Mouse (Mus musculus) right cerebral cortex, postnatal 36 days (tissue): ENCODE data around the gene Tomm6.
"Not testable (repeated sequence)": the region's sequence is repeated elsewhere in the genome, so short reads cannot be mapped to it uniquely, and the experiment has no call there.

Source experiments
- DNase-seq, 2 experiments: peaks; one replicate each; pipeline ENCODE4 v3.0.0; 2022; ENCODE audit warnings: low spot score in 2 of 2, mixed read lengths in 1 of 2

The Tomm6 gene

DNA sequence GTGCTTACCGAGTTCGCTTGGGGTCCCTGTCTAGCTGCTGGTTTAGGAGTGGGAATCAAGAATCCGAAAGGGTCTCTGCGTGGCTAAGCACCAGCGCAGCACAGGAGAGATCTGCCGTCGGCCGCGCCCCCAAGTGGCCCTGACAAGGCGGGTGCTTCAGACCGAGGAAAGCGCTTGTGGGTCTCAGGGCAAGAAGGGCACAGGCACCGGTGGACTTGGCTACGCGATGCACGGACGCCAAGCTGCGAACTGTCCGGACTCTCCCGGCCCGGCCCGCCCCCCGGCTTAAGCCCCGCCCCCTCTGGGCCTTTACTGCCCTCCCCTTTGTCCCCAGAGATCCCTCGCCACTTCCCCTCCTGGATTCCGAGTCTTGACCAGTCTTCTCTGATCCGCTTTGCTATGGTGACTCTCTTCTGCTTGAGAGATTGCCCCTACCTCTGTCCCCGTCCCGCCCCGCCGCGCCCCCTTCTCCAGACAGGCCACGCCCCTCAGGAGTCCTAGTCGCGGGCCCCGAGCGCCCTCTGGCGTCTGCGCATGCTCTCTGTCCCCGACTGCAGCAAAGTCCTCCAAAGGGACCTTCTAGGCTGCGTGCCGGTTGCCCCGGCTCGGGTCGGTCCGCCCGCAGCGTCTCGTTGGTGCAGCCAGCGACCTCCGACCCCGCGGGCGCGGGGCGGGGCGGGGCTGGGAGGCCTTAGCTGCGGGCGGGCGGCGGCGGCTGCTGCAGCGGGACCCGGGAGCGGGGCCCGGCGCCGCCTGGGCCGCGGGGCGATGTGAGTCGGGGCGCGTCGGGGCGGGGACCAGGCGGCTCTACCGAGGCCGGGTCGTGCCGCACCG, 6.5 kb upstream of the Tomm6 start, which contains the start of gene Prickle4:
Gene Prickle4, minus strand, starts transcription at position 234 of the 834 bp plus-strand sequence.
- DNase-seq: peak; percentile 89 to 93

DNA sequence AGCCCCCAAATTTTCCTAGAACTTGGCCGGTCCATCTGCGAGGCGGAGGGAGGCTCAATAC, 6.1 kb upstream of the Tomm6 start, which contains the start of gene Gm21981:
Gene Gm21981, minus strand, starts transcription at position 14 of the 61 bp plus-strand sequence.
- no peak for DNase-seq

GRCm38 (mm10) chr17:47693671-47694441, 5.7 kb upstream of the Tomm6 start:
- no peak for DNase-seq

DNA sequence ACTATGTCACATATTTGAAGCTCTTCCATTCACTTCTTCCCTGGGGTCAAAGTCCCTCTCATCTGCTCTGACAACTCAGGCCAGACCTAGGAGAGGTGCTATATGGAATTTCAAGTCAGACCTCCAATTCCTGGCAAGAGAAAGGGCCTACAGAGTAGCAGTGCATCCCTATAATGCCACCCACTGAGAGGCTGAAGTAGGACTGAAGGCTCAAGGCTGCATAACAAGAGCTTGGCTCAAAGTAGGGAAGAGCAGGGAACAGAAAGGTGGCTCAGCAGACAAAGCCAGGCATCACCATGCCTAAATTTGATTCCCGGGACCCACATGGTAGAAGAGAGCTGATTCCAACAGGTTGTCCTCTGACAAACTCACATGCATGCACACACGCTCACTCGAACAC, 3.5 kb upstream of the Tomm6 start:
- DNase-seq: no peak

- no peak for DNase-seq
These were observed 1.7 kb upstream of the Tomm6 start for GRCm38 (mm10) chr17:47689894-47690293.

- peak; percentile 68 to 75 for DNase-seq
These were observed 706 bp upstream of the Tomm6 start, which contains the start of gene Frs3 for GRCm38 (mm10) chr17:47688608-47689575. Gene Frs3, plus strand, starts transcription at chr17:47689030.

GRCm38 (mm10) chr17:47687409-47688343, 510 bp downstream of the Tomm6 start:
- DNase-seq: peak; percentile 96 to 97

DNA sequence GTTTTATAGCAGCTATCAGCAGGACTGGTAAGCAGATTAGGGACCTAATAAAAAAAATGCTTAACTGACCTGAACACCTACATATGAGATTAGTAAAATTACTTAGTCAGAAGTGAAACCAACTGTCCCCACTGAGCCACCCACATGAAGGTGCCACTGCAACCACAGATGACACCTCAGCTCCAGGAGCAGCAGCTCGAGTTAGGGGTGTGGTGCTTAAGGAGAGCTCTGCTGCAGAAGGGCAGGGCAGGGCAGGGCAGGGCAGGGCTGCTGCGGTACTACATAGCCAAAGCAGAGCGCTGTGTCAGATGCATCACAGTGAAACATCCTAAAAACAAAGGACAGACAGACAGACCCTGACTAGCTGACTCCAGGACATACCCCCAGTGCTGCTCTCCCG, 5.3 kb downstream of the Tomm6 start:
- no peak for DNase-seq

DNA sequence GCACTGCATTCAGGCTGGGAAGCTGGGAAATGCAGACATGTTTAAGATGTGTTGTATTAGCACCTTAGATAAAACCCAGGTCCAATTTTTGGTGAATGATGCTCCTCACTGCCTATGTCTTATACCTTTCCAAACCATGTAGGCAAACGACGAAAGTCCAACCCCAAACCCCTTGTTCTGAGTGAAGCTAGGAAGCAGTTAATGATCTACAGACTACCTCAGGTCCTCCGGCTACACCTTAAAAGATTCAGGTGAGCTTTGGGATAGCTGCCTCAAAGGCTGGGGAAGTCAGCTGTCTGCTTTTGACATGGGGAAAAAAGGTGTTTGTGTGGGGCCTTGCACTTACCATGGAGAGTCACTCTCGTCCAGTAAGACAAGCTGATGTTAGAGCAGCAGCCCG, 9.5 kb downstream of the Tomm6 start:
- DNase-seq: no peak

DNA sequence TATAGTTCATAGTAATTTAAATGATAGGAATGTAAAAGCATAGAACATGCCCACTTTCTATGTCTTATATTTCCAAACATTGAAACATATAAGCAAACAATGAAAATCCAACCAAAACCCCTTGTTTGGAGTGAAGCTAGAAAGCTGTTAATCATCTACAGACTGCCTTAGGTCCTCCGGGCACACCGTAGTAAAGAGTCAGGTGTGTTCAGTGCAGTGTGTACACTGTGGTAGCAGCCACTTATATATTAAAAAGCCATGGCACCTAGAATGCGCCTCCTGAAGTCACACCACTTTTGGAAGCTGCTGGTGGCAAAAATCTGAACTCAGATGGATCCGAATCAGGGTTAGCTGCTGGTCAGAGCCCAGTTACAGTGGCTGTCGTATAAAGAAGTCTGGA, 9.9 kb downstream of the Tomm6 start:
- no peak for DNase-seq

DNA sequence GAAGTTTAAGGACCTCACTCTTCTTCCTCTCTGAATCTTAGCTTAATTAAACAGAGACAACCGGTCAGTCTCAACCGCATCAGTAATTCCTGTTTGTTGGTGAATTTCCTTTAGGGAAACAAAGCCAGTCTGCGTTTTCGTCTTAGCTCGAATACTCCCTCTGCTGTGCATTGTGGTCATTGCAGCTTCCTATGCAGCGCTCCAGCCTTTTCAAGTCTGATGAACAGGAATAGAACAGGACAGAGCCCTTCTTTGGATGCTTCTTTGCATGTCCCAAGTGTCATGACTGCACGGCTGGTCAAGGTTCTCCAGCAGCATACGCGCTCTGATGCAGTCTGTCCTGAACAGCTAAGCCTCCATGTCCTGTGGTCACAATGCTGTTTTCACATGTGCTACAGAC, 11.6 kb downstream of the Tomm6 start:
- peak in 1 of 2 experiments; percentile 53 for DNase-seq

DNA sequence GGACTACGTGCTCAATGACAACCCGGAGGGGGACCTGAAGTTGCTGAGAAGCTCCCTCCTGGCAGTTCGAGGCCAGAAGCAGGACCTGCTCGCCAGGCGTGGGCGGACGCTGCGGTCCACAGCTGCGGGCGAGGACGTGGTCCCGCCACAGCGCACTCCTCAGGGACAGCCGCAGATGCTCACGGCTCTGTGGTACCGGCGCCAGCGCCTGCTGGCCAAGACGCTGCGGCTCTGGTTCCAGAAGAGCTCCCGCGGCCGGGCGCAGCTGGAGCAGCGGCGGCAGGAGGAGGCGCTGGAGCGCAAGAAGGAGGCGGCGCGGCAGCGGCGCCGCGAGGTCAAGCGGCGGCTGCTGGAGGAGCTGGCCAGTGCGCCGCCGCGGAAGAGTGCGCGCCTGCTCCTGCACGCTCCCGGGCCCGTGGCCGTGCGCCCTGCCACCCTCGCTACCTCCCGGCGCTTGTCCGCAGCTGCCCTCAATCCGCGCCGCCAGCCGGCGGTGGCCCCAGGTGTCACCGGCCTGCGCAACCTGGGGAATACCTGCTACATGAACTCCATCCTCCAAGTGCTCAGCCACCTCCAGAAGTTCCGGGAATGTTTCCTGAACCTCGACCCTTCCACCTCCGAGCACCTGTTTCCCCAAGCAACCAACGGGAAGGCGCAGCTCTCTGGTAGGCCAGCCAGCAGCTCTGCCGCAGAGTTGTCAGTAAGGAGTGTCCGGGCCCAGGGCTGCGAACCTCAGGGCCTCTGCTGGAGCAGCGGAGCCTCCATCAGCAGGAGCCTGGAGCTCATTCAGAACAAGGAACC, 15.7 kb downstream of the Tomm6 start:
- DNase-seq: no peak

- DNase-seq: peak in 1 of 2 experiments; percentile 52
These were observed 16.2 kb downstream of the Tomm6 start for GRCm38 (mm10) chr17:47671988-47672310.

- no peak for DNase-seq
These were observed 19.0 kb downstream of the Tomm6 start for GRCm38 (mm10) chr17:47669166-47669565.

DNA sequence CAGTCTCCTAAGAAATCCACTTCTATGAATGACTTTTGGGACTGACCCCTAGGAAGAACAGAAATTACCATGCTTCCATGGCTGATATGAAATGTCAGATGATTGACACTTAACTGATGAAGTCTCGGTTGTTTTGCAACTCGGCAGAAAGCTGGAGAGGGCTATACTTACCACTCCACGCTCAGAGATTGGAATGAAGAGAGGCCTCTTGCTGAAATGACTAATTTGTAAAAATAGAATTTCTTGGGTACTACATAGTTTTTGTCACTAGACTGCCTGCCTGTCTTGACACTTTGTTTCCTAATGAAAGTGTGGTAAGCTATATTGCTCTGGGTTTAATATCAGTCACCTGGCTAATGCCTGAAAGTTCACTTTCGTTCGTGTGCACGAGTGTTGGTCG, 23.7 kb downstream of the Tomm6 start:
- no peak for DNase-seq

- no peak for DNase-seq
These were observed 25.0 kb downstream of the Tomm6 start for GRCm38 (mm10) chr17:47663009-47663713.

DNA sequence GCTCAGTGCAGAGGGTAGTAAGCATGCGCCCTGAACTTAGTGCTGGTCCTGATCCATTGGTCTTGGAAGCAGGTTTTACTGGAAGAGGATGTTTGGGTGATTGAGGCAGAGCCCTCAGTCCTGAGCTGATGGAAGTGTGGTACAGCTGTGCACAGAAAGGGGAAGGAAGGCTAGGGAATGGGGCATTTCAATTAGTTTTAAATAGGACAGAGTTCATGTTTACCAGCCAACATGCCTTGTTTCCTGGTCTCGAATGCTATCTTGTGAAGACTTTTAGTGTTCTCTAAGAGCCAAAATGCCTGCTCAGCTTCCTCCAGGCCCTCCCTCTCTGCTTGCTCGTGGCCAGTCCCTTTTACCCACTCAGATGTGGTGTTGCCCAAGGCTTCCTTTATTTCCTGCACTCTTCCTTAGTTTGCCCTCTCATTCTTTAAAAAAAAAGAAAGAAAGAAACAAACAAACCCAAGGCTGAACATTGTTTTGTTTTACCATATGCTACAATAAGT, 29.4 kb downstream of the Tomm6 start:
- no peak for DNase-seq

DNA sequence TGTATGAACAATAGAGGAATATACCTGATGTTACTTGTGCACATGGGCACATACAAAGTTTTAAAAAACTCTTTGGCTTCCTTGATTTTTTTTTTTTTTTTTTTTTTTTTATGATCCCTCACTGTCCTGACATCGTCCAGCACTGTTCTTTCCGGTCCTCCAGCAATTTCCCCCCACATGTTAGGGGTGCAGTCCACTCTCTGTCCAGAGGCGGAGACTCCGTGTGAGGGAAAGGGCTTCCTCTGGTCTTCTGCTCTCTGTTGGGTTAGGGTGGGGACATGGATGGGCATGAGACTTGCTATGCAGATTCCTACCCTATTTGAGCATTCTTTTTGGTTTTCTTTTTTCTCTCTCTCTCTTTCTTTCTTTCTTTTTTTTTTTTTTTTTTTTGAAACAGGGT, 30.3 kb downstream of the Tomm6 start:
- DNase-seq: no peak

DNA sequence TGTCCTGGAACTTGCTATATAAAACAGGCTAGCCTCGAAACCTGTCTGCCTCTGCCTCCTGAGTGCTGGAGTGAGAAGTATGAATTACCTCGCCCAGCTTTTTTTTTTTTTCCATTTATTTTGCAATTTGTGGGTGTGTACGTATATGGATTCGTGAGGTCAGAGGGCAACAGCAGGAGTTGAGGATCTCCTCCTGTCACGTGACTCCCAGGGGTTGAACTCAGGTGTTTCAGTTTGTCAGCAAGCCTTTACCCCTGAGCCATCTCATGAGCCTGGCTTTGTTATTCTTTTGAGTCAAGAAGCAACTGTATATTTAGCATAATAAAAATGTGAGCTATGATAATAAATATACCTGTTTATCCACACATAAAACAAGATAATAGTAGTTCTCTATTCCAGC, 32.5 kb downstream of the Tomm6 start:
- no peak for DNase-seq

DNA sequence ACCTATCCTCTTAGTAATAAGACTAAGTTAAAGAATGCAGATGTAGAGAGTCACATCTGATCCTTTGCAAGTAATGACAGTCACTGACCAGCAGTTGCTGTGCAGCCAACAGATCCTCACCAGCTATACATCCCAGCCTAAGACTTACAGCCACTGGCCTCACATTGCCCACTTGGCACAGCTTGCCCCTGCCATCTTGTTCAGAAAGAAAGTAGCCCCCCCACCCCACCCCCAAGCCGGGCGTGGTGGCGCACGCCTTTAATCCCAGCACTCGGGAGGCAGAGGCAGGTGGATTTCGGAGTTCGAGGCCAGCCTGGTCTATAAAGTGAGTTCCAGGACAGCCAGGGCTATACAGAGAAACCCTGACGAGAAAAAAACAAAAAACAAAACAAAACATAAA, 33.8 kb downstream of the Tomm6 start:
- not testable (repeated sequence) for DNase-seq
